Mouse (Mus musculus): ENCODE measurements at regions not wholly inside any gene's neighbourhood (a gene's known extent, or its start where the extent isn't known, plus 50 kb on each side); places are given as distances from the start of the nearest gene placed in this dataset.
"Not testable (repeated sequence)": the region's sequence is repeated elsewhere in the genome, so short reads cannot be mapped to it uniquely, and the experiment has no call there.

GRCm38 (mm10) chr6:31038445-31038844 is 79.6 kb upstream of the Klf14 start:
- H3K4me1 ChIP-seq (ENCODE audit: control insufficient read depth, insufficient read depth, low read depth, low read length); H3K36me3 ChIP-seq (ENCODE audit: control insufficient read depth, insufficient read depth, low read length); H3K27ac ChIP-seq (ENCODE audit: low read depth, low read length); H3K27me3 ChIP-seq (replicated peaks; ENCODE audit: control insufficient read depth, insufficient read depth, low read length); ATAC-seq; H3K4me3 ChIP-seq (ENCODE audit: low read length); H3K4me2 ChIP-seq (ENCODE audit: low read length); H3K9me3 ChIP-seq (ENCODE audit: control insufficient read depth, low read length); H3K9ac ChIP-seq (ENCODE audit: low read depth, low read length): not testable (repeated sequence)
- WGBS, result 8% methylated on average over 2 of the region's 2 CpGs

- Histone ChIP-seq H3K4me1 (ENCODE audit: control insufficient read depth, insufficient read depth, low read depth, low read length) (no peaks in the 10 kb centered on the region), H3K4me2 (ENCODE audit: low read length) (no peak overlapping the region), H3K27me3 (replicated peaks; ENCODE audit: control insufficient read depth, insufficient read depth, low read length) (no peaks in the 10 kb centered on the region), H3K27ac (ENCODE audit: low read depth, low read length) (no peak overlapping the region), H3K9me3 (ENCODE audit: control insufficient read depth, low read length) (no peaks in the 10 kb centered on the region), H3K9ac (ENCODE audit: low read depth, low read length) (no peak overlapping the region), H3K36me3 (ENCODE audit: control insufficient read depth, insufficient read depth, low read length) (no peaks in the 10 kb centered on the region), H3K4me3 (ENCODE audit: low read length) (no peak overlapping the region)
- ATAC-seq, result no peak
- WGBS, result 79% methylated on average over 6 of the region's 6 CpGs
These were observed 80.6 kb upstream of the Klf14 start for GRCm38 (mm10) chr6:31039485-31039884.

- Histone ChIP-seq H3K4me2 (ENCODE audit: low read length) (no peak overlapping the region), H3K9me3 (ENCODE audit: control insufficient read depth, low read length) (no peaks in the 10 kb centered on the region), H3K4me1 (ENCODE audit: control insufficient read depth, insufficient read depth, low read depth, low read length) (no peaks in the 10 kb centered on the region), H3K36me3 (ENCODE audit: control insufficient read depth, insufficient read depth, low read length) (no peaks in the 10 kb centered on the region), H3K9ac (ENCODE audit: low read depth, low read length) (no peak overlapping the region), H3K27me3 (replicated peaks; ENCODE audit: control insufficient read depth, insufficient read depth, low read length) (no peaks in the 10 kb centered on the region), H3K27ac (ENCODE audit: low read depth, low read length) (no peak overlapping the region), H3K4me3 (ENCODE audit: low read length) (no peak overlapping the region)
- 86% methylated on average over 6 of the region's 6 CpGs for WGBS
- no peak for ATAC-seq
These were observed 81.9 kb upstream of the Klf14 start for GRCm38 (mm10) chr6:31040783-31041182.

- Histone ChIP-seq H3K4me3 (ENCODE audit: low read length) (no peak overlapping the region), H3K4me2 (ENCODE audit: low read length) (no peak overlapping the region), H3K9ac (ENCODE audit: low read depth, low read length) (no peak overlapping the region), H3K4me1 (ENCODE audit: control insufficient read depth, insufficient read depth, low read depth, low read length) (no peaks in the 10 kb centered on the region), H3K9me3 (ENCODE audit: control insufficient read depth, low read length) (no peaks in the 10 kb centered on the region), H3K27me3 (replicated peaks; ENCODE audit: control insufficient read depth, insufficient read depth, low read length) (no peaks in the 10 kb centered on the region), H3K27ac (ENCODE audit: low read depth, low read length) (no peak overlapping the region), H3K36me3 (ENCODE audit: control insufficient read depth, insufficient read depth, low read length) (no peaks in the 10 kb centered on the region)
- 94% methylated on average over 4 of the region's 4 CpGs for WGBS
- no peak for ATAC-seq
These were observed 84.5 kb upstream of the Klf14 start for GRCm38 (mm10) chr6:31043368-31043767.

GRCm38 (mm10) chr6:31043919-31044318 is 85.0 kb upstream of the Klf14 start:
- no peak overlapping the region for H3K4me2 ChIP-seq (ENCODE audit: low read length)
- no peaks in the 10 kb centered on the region for H3K4me1 ChIP-seq (ENCODE audit: control insufficient read depth, insufficient read depth, low read depth, low read length)
- no peaks in the 10 kb centered on the region for H3K9me3 ChIP-seq (ENCODE audit: control insufficient read depth, low read length)
- no peak overlapping the region for H3K9ac ChIP-seq (ENCODE audit: low read depth, low read length)
- no peak overlapping the region for H3K4me3 ChIP-seq (ENCODE audit: low read length)
- no peak overlapping the region for H3K27ac ChIP-seq (ENCODE audit: low read depth, low read length)
- H3K36me3 ChIP-seq (ENCODE audit: control insufficient read depth, insufficient read depth, low read length), result no peaks in the 10 kb centered on the region
- WGBS, result 94% methylated on average over 3 of the region's 3 CpGs
- ATAC-seq, result no peak
- H3K27me3 ChIP-seq (replicated peaks; ENCODE audit: control insufficient read depth, insufficient read depth, low read length), result no peaks in the 10 kb centered on the region

GRCm38 (mm10) chr6:31046197-31046596 is 87.3 kb upstream of the Klf14 start:
- 62% methylated on average over 3 of the region's 3 CpGs for WGBS
- Histone ChIP-seq H3K27me3 (replicated peaks; ENCODE audit: control insufficient read depth, insufficient read depth, low read length) (no peaks in the 10 kb centered on the region), H3K4me3 (ENCODE audit: low read length) (no peak overlapping the region), H3K9me3 (ENCODE audit: control insufficient read depth, low read length) (no peaks in the 10 kb centered on the region), H3K36me3 (ENCODE audit: control insufficient read depth, insufficient read depth, low read length) (no peaks in the 10 kb centered on the region), H3K9ac (ENCODE audit: low read depth, low read length) (no peak overlapping the region), H3K4me2 (ENCODE audit: low read length) (no peak overlapping the region), H3K27ac (ENCODE audit: low read depth, low read length) (no peak overlapping the region), H3K4me1 (ENCODE audit: control insufficient read depth, insufficient read depth, low read depth, low read length) (no peaks in the 10 kb centered on the region)
- no peak for ATAC-seq

- Histone ChIP-seq H3K4me1 (ENCODE audit: control insufficient read depth, insufficient read depth, low read depth, low read length) (no peaks in the 10 kb centered on the region), H3K36me3 (ENCODE audit: control insufficient read depth, insufficient read depth, low read length) (no peaks in the 10 kb centered on the region), H3K27ac (ENCODE audit: low read depth, low read length) (no peak overlapping the region), H3K4me3 (ENCODE audit: low read length) (no peak overlapping the region), H3K4me2 (ENCODE audit: low read length) (no peak overlapping the region), H3K9me3 (ENCODE audit: control insufficient read depth, low read length) (no peaks in the 10 kb centered on the region), H3K27me3 (replicated peaks; ENCODE audit: control insufficient read depth, insufficient read depth, low read length) (no peaks in the 10 kb centered on the region), H3K9ac (ENCODE audit: low read depth, low read length) (no peak overlapping the region)
- 68% methylated on average over 11 of the region's 11 CpGs for WGBS
- no peak for ATAC-seq
These were observed 90.2 kb upstream of the Klf14 start for GRCm38 (mm10) chr6:31048920-31049576.

GRCm38 (mm10) chr6:31050831-31051230 is 92.0 kb upstream of the Klf14 start:
- Histone ChIP-seq H3K4me3 (ENCODE audit: low read length) (no peak overlapping the region), H3K27me3 (replicated peaks; ENCODE audit: control insufficient read depth, insufficient read depth, low read length) (no peaks in the 10 kb centered on the region), H3K27ac (ENCODE audit: low read depth, low read length) (no peak overlapping the region), H3K4me1 (ENCODE audit: control insufficient read depth, insufficient read depth, low read depth, low read length) (no peaks in the 10 kb centered on the region), H3K9me3 (ENCODE audit: control insufficient read depth, low read length) (no peaks in the 10 kb centered on the region), H3K4me2 (ENCODE audit: low read length) (no peak overlapping the region), H3K36me3 (ENCODE audit: control insufficient read depth, insufficient read depth, low read length) (no peaks in the 10 kb centered on the region), H3K9ac (ENCODE audit: low read depth, low read length) (no peak overlapping the region)
- ATAC-seq, result no peak
- 71% methylated on average over 5 of the region's 5 CpGs for WGBS

GRCm38 (mm10) chr6:31051771-31052170 is 92.9 kb upstream of the Klf14 start:
- no peaks in the 10 kb centered on the region for H3K36me3 ChIP-seq (ENCODE audit: control insufficient read depth, insufficient read depth, low read length)
- no peaks in the 10 kb centered on the region for H3K4me1 ChIP-seq (ENCODE audit: control insufficient read depth, insufficient read depth, low read depth, low read length)
- no peaks in the 10 kb centered on the region for H3K9me3 ChIP-seq (ENCODE audit: control insufficient read depth, low read length)
- no peak overlapping the region for H3K4me3 ChIP-seq (ENCODE audit: low read length)
- no peak overlapping the region for H3K27ac ChIP-seq (ENCODE audit: low read depth, low read length)
- no peaks in the 10 kb centered on the region for H3K27me3 ChIP-seq (replicated peaks; ENCODE audit: control insufficient read depth, insufficient read depth, low read length)
- ATAC-seq, result no peak
- H3K9ac ChIP-seq (ENCODE audit: low read depth, low read length), result no peak overlapping the region
- WGBS, result 73% methylated on average over 6 of the region's 6 CpGs
- H3K4me2 ChIP-seq (ENCODE audit: low read length), result no peak overlapping the region

GRCm38 (mm10) chr6:31053003-31053402 is 94.1 kb upstream of the Klf14 start:
- H3K4me3 ChIP-seq (ENCODE audit: low read length), result no peak overlapping the region
- H3K27me3 ChIP-seq (replicated peaks; ENCODE audit: control insufficient read depth, insufficient read depth, low read length), result no peaks in the 10 kb centered on the region
- no peak for ATAC-seq
- no peak overlapping the region for H3K9ac ChIP-seq (ENCODE audit: low read depth, low read length)
- H3K9me3 ChIP-seq (ENCODE audit: control insufficient read depth, low read length), result no peaks in the 10 kb centered on the region
- no peaks in the 10 kb centered on the region for H3K36me3 ChIP-seq (ENCODE audit: control insufficient read depth, insufficient read depth, low read length)
- WGBS, result 16% methylated on average over 8 of the region's 8 CpGs
- no peak overlapping the region for H3K4me2 ChIP-seq (ENCODE audit: low read length)
- peaks cover 4% of the 10 kb centered on the region; the same call in 1 of the 2 replicates for H3K4me1 ChIP-seq (ENCODE audit: control insufficient read depth, insufficient read depth, low read depth, low read length)
- H3K27ac ChIP-seq (ENCODE audit: low read depth, low read length), result no peak overlapping the region

Measured in hindbrain, embryonic 16.5 days (tissue).